Mouse (Mus musculus) heart, postnatal 0 days (tissue): ENCODE data around the gene Stxbp3. TPM values are rescaled to one million over a fixed set of nuclear protein-coding genes. Genes with fewer than 3 reads are reported as not detected.
"Not testable (repeated sequence)": the region's sequence is repeated elsewhere in the genome, so short reads cannot be mapped to it uniquely, and the experiment has no call there.

Experiments
- ATAC-seq: fragments of 200-750 bp; cut with Nextera tagmentation; 2 replicates; pipeline ENCODE4 v1.8.0; 2017; ENCODE audit warnings: low read depth, moderate number of reproducible peaks, moderate library complexity; ENCODE audit not compliant: insufficient read depth
- DNase-seq: peaks from one replicate; pipeline ENCODE4 v3.0.0-alpha.2; 2016; ENCODE audit warnings: low spot score
- H3K27ac ChIP-seq: fragments of 300-500 bp; sonication (generic); 2 replicates; pipeline ENCODE4 v1.5.1; 2014; ENCODE audit warnings: low read depth, mild to moderate bottlenecking
- H3K27me3 ChIP-seq: fragments of 300-500 bp; sonication (generic); 2 replicates; pipeline ENCODE4 v1.6.1; 2014; ENCODE audit warnings: low read length, mixed read lengths; ENCODE audit not compliant: control insufficient read depth, insufficient read depth
- H3K36me3 ChIP-seq: fragments of 300-500 bp; sonication (generic); replicated peaks from 2 replicates; pipeline ENCODE4 v1.6.1; 2014; ENCODE audit warnings: low read length, mixed read lengths; ENCODE audit not compliant: control insufficient read depth, insufficient read depth
- H3K4me1 ChIP-seq: fragments of 300-500 bp; sonication (generic); 2 replicates; pipeline ENCODE4 v1.6.1; 2014; ENCODE audit warnings: antibody characterized with exemption; ENCODE audit not compliant: control insufficient read depth, insufficient read depth
- H3K4me2 ChIP-seq: fragments of 300-500 bp; sonication (generic); 2 replicates; pipeline ENCODE4 v1.6.1; 2014; ENCODE audit warnings: low read depth, mild to moderate bottlenecking, low read length, moderate library complexity
- H3K4me3 ChIP-seq: fragments of 300-500 bp; sonication (generic); 2 replicates; pipeline ENCODE4 v1.5.1; 2014; ENCODE audit warnings: low read depth, low read length
- H3K9ac ChIP-seq: fragments of 300-500 bp; sonication (generic); replicated peaks from 2 replicates; pipeline ENCODE4 v1.6.1; 2014; ENCODE audit warnings: low read depth, low read length, mixed read lengths
- H3K9me3 ChIP-seq: fragments of 300-500 bp; sonication (generic); replicated peaks from 2 replicates; pipeline ENCODE4 v1.6.1; 2016; ENCODE audit warnings: low read length; ENCODE audit not compliant: control insufficient read depth
- CTCF ChIP-seq: IDR thresholded peaks from 2 replicates; pipeline ENCODE4 v1.5.1; 2016; ENCODE audit warnings: antibody characterized with exemption, control low read depth, low read depth
- EP300 ChIP-seq: IDR thresholded peaks from 2 replicates; pipeline ENCODE4 v1.6.1; 2016; ENCODE audit warnings: antibody characterized with exemption, low read depth
- WGBS: fragments of 180-500 bp; shearing (Covaris S2); extraction: QIAGEN DNeasy Blood & Tissue Kit; methylation state at CpG from one replicate; pipeline ENCODE4 v1.1.7; 2014; 5-methylcytosine and 5-hydroxymethylcytosine counted together
- polyA plus RNA-seq: library from polyadenylated mRNA; unstranded; fragments of >200 nt; fragmentation: Nextera tagmentation; extraction: Ambion mirVana; gene quantifications from 2 replicates; pipeline ENCODE4 v1.2.1, GENCODE M21; 2015
- total RNA-seq: library from RNA; depleted of rRNA; stranded (reverse); fragments of >200 nt; gene quantifications from 2 replicates; pipeline ENCODE4 v1.2.3, GENCODE M21; 2014; ENCODE audit warnings: low replicate concordance

The Stxbp3 gene
- total and polyA plus RNA-seq, 2 experiments from 2014 or later: 26.8 to 28.1 TPM

DNA sequence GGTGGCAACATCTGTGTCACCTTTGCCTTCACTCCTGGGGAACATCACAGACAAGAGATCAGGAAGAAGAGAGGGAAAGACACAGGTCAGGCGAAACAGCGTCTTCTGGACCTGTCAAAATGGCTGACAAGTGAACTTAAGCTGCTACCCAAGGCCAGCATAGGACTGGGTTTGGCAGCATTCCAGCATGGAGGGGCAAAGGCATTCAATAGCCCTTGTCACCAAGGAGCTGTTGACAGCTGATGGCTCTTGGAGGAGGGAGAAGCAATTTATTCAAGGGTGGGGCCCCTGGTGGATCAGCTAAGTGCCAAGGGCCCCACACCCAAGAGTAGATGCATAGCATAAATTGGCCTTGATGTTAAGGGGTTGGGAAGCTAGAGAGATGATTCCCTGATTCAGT lies 38.8 kb upstream of the Stxbp3 start:
- TF ChIP-seq CTCF (no peak), EP300 (no peak)
- Histone ChIP-seq H3K4me3 (no peak overlapping the region), H3K27ac (no peak overlapping the region), H3K27me3 (no peaks in the 10 kb centered on the region), H3K9ac (no peak overlapping the region), H3K4me1 (peaks cover 24% of the 10 kb centered on the region), H3K36me3 (no peaks in the 10 kb centered on the region), H3K4me2 (no peak overlapping the region), H3K9me3 (no peaks in the 10 kb centered on the region)
- WGBS: 18% methylated on average over 2 of the region's 2 CpGs
- DNase-seq: no peak
- no peak for ATAC-seq

DNA sequence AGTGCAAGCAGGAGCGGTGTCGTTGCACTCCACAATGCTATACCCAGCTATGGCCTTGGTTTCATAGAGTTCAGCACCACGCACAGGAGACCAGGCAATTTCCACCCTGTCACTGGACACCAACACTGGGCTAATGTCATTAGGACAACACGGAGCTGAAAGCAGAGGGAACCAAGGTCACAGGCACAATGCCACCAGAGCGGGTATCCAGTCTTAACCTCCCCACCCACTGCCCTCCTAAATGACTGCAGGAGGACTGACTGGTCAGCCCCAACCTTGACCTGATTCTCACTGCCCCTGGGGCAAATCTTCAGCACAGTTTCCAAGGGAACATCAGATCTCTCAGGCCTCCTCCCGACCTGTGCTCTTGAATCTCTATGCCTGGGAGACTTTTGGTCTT lies 30.3 kb upstream of the Stxbp3 start:
- H3K4me1 ChIP-seq: no peaks in the 10 kb centered on the region
- no peak overlapping the region for H3K4me2 ChIP-seq
- H3K27me3 ChIP-seq: no peaks in the 10 kb centered on the region
- no peak overlapping the region for H3K9ac ChIP-seq
- H3K4me3 ChIP-seq: no peak overlapping the region
- H3K9me3 ChIP-seq: no peaks in the 10 kb centered on the region
- no peak for TF ChIP-seq CTCF
- H3K36me3 ChIP-seq: no peaks in the 10 kb centered on the region
- 78% methylated on average over 6 of the region's 6 CpGs for WGBS
- no peak overlapping the region for H3K27ac ChIP-seq
- no peak for DNase-seq
- ATAC-seq: no peak

DNA sequence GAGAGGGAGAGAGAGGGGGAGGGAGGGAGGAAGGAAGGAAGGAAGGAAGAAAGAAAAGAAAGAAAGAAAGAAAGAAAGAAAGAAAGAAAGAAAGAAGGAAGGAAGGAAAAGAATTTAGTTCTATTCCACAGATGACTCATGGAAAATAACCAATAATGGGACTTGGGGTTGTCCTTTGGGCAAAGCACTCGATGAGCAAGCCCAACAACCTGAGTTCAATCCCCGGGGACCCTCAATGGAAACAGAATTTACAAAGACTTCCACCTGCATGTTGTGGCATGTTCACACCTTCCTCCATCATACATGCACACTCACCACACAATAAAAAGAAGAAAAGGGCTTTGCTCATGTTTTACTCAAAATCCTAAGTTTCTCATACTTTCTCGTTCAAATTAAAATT lies 27.1 kb upstream of the Stxbp3 start:
- no peak overlapping the region for H3K9ac ChIP-seq
- no peaks in the 10 kb centered on the region for H3K27me3 ChIP-seq
- H3K4me2 ChIP-seq: no peak overlapping the region
- H3K4me1 ChIP-seq: peaks cover 7% of the 10 kb centered on the region; the same call in 1 of the 2 replicates
- ATAC-seq (no peak), DNase-seq (no peak)
- 81% methylated on average over 3 of the region's 3 CpGs for WGBS
- H3K9me3 ChIP-seq: no peaks in the 10 kb centered on the region
- no peak overlapping the region for H3K27ac ChIP-seq
- no peaks in the 10 kb centered on the region for H3K36me3 ChIP-seq
- H3K4me3 ChIP-seq: no peak overlapping the region
- no peak for TF ChIP-seq CTCF

DNA sequence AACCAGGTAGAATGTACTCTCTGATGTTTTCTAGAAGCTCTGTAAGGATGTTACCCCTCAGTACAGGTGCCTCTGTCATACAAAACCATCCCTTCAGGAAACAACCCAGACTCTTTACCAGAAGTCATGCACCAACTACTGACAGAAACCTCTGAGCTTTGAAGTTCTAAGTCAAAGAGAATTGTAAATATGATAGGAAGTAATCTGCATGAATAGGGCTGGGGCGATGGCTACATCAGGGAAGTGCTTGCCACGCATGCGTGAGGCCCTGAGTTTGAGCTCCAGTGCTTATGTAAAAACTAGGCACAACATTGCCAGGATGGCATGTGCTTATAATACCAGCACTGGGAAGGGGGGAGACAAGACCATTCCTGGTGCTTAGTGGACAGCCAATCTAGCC lies 25.4 kb upstream of the Stxbp3 start:
- 84% methylated on average over 3 of the region's 3 CpGs for WGBS
- Histone ChIP-seq H3K4me2 (no peak overlapping the region), H3K4me1 (peaks cover 7% of the 10 kb centered on the region; the same call in 1 of the 2 replicates), H3K36me3 (no peaks in the 10 kb centered on the region), H3K4me3 (no peak overlapping the region), H3K27ac (no peak overlapping the region), H3K9me3 (no peaks in the 10 kb centered on the region), H3K9ac (no peak overlapping the region), H3K27me3 (no peaks in the 10 kb centered on the region)
- ATAC-seq: no peak
- TF ChIP-seq EP300 (no peak), CTCF (no peak)
- DNase-seq: no peak

DNA sequence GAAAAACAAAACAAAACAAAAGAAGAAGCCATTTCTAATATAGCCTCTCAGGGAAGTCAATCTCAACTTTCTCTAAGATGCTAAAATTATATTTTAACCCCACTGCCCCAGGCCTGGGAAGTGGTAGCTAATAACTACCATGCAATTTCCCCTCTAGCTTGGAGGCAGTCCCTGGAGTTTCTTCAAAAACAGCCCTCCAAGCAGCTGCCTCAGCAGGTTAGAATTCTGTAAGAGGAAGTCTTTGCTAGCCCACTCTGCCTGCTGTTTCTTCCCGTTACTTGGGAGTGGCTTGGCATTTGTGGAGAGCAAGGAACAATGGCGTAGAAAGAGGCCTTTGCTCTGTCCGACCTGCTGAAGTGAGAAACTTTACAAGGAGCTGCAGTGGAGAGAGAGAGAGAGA lies 24.8 kb upstream of the Stxbp3 start:
- H3K36me3 ChIP-seq: no peaks in the 10 kb centered on the region
- H3K4me1 ChIP-seq: peaks cover 7% of the 10 kb centered on the region; the same call in 1 of the 2 replicates
- H3K27ac ChIP-seq: no peak overlapping the region
- no peak overlapping the region for H3K4me3 ChIP-seq
- no peak overlapping the region for H3K4me2 ChIP-seq
- DNase-seq (no peak), ATAC-seq (no peak)
- 45% methylated on average over 3 of the region's 3 CpGs for WGBS
- H3K9me3 ChIP-seq: no peaks in the 10 kb centered on the region
- H3K9ac ChIP-seq: no peak overlapping the region
- H3K27me3 ChIP-seq: no peaks in the 10 kb centered on the region
- TF ChIP-seq EP300 (no peak), CTCF (no peak)

DNA sequence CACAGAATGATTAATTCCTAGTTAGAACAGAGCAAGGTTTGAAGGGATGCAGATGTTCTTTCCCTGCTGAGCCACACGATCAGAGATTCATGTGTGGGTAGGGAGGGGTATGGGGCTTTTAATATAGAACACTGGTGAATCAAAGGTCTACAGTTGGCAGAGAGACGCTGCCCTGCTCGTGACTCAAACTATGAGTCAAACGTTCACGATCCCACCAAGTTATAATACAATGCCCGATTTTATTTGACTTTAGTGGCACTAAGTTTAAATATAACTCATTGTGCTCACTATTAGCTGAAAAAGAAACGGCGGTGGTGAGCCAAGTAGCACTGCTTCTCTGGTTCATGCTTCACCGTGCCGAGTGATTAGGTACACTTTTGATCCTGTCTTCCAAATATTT lies 22.8 kb upstream of the Stxbp3 start:
- peaks cover 12% of the 10 kb centered on the region for H3K4me1 ChIP-seq
- DNase-seq (no peak), ATAC-seq (no peak)
- H3K9ac ChIP-seq: no peak overlapping the region
- no peak overlapping the region for H3K27ac ChIP-seq
- H3K9me3 ChIP-seq: no peaks in the 10 kb centered on the region
- 53% methylated on average over 10 of the region's 10 CpGs for WGBS
- H3K27me3 ChIP-seq: no peaks in the 10 kb centered on the region
- no peak overlapping the region for H3K4me3 ChIP-seq
- H3K4me2 ChIP-seq: no peak overlapping the region
- TF ChIP-seq CTCF (no peak), EP300 (no peak)
- no peaks in the 10 kb centered on the region for H3K36me3 ChIP-seq

DNA sequence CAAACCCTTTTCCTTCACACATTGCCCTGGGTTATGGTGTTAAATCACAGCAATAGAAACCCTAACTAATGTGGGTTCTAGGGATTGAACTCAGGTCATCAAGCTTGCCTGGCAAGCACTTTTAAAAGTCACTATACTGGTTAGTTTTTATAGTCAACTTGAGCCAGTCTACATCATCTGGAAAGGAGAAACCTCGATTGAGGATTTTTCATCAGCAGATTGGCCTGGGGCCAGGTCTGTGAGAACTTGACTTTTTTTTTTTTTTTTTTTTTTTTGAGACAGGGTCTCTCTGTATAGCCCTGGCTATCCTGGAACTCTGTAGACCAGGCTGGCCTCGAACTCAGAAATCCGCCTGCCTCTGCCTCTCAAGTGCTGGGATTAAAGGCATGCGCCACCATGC lies 22.0 kb upstream of the Stxbp3 start:
- 87% methylated on average over 4 of the region's 4 CpGs for WGBS
- not testable (repeated sequence) for H3K27me3 ChIP-seq, H3K4me3 ChIP-seq, ATAC-seq, H3K9me3 ChIP-seq, H3K4me2 ChIP-seq, H3K36me3 ChIP-seq, H3K9ac ChIP-seq, H3K27ac ChIP-seq, DNase-seq
- H3K4me1 ChIP-seq: peaks cover 16% of the 10 kb centered on the region
